ENCODE assay signal across 24 mouse cellular contexts in the genomic region with DNA sequence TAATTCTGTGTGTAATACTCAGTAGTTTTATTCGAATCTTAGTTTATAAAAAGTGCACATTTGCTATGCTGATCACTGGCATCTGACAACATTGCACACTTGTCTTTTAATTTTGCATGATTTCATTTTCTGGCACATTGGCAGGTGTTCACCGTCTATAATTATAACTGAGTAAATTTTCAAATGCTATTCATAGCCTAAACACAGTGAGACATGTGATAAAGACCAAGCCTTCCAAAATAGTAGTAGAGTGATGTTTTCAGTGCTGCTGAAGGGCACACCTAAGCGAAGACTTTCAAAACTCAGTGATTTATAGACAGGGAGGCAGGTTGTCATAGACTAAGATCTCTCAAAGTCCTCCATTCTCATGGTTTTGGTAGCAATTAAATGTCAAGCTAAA. TPM values are rescaled to one million over a fixed set of nuclear protein-coding genes. Genes with fewer than 3 reads are reported as not detected.
DNase-seq lines count a peak whose midpoint lies in the region; ATAC-seq and TF ChIP-seq lines count a peak whose summit lies in the region.
"Had no signal": no experiment of that assay in that cellular context is flagged by ENCODE, and none has a peak within 500 bp of the region (broad histone marks: within the 10 kb centered on the region; RNA-seq: fewer than 3 reads in every experiment).

No protein-coding gene starts in this region.

- ATAC-seq in forebrain, embryonic 16.5 days: peak; percentile 61; the same call in 1 of the 2 replicates
- ATAC-seq in forebrain, embryonic 15.5 days (replicated peaks): no peak
- ATAC-seq in midbrain, embryonic 11.5 days (ENCODE audit: low FRiP score): no peak
- ATAC-seq in midbrain, embryonic 13.5 days: no peak
- ATAC-seq: midbrain, embryonic 15.5 days had no signal

- 64% methylated on average over 3 of the region's 3 CpGs for WGBS in forebrain, embryonic 16.5 days
- 60% methylated on average over 3 of the region's 3 CpGs for WGBS in forebrain, embryonic 15.5 days
- WGBS in heart, adult 2 months: 52% methylated on average over 3 of the region's 3 CpGs
- 92% methylated on average over 3 of the region's 3 CpGs for WGBS in midbrain, embryonic 11.5 days
- 95% methylated on average over 3 of the region's 3 CpGs for WGBS in midbrain, embryonic 13.5 days

- H3K4me1 ChIP-seq in forebrain, embryonic 16.5 days (replicated peaks; ENCODE audit: control insufficient read depth, insufficient read depth, low read length): peaks cover 2% of the 10 kb centered on the region; the same call in 1 of the 2 replicates
- H3K4me1 ChIP-seq in forebrain, embryonic 15.5 days: peaks cover 8% of the 10 kb centered on the region
- H3K4me1 ChIP-seq in heart, adult 2 months (ENCODE audit: control insufficient read depth, insufficient read depth, low read length): peaks cover 12% of the 10 kb centered on the region
- H3K4me1 ChIP-seq in midbrain, embryonic 11.5 days (ENCODE audit: control insufficient read depth, insufficient read depth, low read length): no peaks in the 10 kb centered on the region
- peaks cover 5% of the 10 kb centered on the region for H3K4me1 ChIP-seq in midbrain, embryonic 13.5 days (replicated peaks)
- H3K4me1 ChIP-seq: lung, embryonic 15.5 days had no signal

- H3K4me3 ChIP-seq in forebrain, embryonic 16.5 days (replicated peaks; ENCODE audit: low read length): no peak overlapping the region
- H3K4me3 ChIP-seq in forebrain, embryonic 15.5 days: no peak overlapping the region
- H3K4me3 ChIP-seq in heart, adult 2 months: no peak overlapping the region
- H3K4me3 ChIP-seq in midbrain, embryonic 11.5 days (ENCODE audit: low read depth, low read length): no peak overlapping the region
- H3K4me3 ChIP-seq in midbrain, embryonic 13.5 days (replicated peaks): no peak overlapping the region
- H3K4me3 ChIP-seq: embryonic facial prominence, embryonic 10.5 days; hindbrain, embryonic 15.5 days; left cerebral cortex, adult 2 months; limb, embryonic 15.5 days; lung, embryonic 15.5 days; megakaryocyte, embryonic 14.5 days; midbrain, embryonic 15.5 days; neural tube, embryonic 13.5 days had no signal

- H3K27ac ChIP-seq in forebrain, embryonic 16.5 days (ENCODE audit: low read length): no peak overlapping the region
- H3K27ac ChIP-seq in forebrain, embryonic 15.5 days (replicated peaks): no peak overlapping the region
- H3K27ac ChIP-seq in heart, adult 2 months: peak overlapping the region; percentile 72
- no peak overlapping the region for H3K27ac ChIP-seq in midbrain, embryonic 11.5 days (ENCODE audit: low read depth, low read length)
- no peak overlapping the region for H3K27ac ChIP-seq in midbrain, embryonic 13.5 days
- H3K27ac ChIP-seq: embryonic facial prominence, embryonic 10.5 days; hindbrain, embryonic 15.5 days; kidney, postnatal 0 days; left cerebral cortex, adult 2 months; limb, embryonic 15.5 days; liver, embryonic 14.5 days; lung, embryonic 15.5 days; midbrain, embryonic 15.5 days; neural tube, embryonic 13.5 days had no signal

- no peak overlapping the region for H3K9ac ChIP-seq in forebrain, embryonic 16.5 days (replicated peaks; ENCODE audit: low read depth, low read length)
- H3K9ac ChIP-seq in forebrain, embryonic 15.5 days (replicated peaks): no peak overlapping the region
- no peak overlapping the region for H3K9ac ChIP-seq in heart, adult 2 months (ENCODE audit: low read depth, low read length)
- no peak overlapping the region for H3K9ac ChIP-seq in midbrain, embryonic 11.5 days (ENCODE audit: low read length)
- no peak overlapping the region for H3K9ac ChIP-seq in midbrain, embryonic 13.5 days (replicated peaks)
- H3K9ac ChIP-seq: hindbrain, embryonic 15.5 days; limb, embryonic 15.5 days; liver, embryonic 14.5 days; lung, embryonic 15.5 days; midbrain, embryonic 15.5 days; neural tube, embryonic 13.5 days had no signal

- no peak for TF ChIP-seq EP300 in heart, adult 2 months (IDR thresholded peaks at IDR 0.05; ENCODE audit: insufficient read depth, low read depth, low read length)

- H3K9me3 ChIP-seq in forebrain, embryonic 16.5 days (ENCODE audit: control insufficient read depth, low read length): no peaks in the 10 kb centered on the region
- no peaks in the 10 kb centered on the region for H3K9me3 ChIP-seq in forebrain, embryonic 15.5 days
- no peaks in the 10 kb centered on the region for H3K9me3 ChIP-seq in midbrain, embryonic 11.5 days (ENCODE audit: control insufficient read depth, low read length)
- no peaks in the 10 kb centered on the region for H3K9me3 ChIP-seq in midbrain, embryonic 13.5 days
- H3K9me3 ChIP-seq: embryonic facial prominence, embryonic 10.5 days; hindbrain, embryonic 15.5 days; limb, embryonic 15.5 days; lung, embryonic 15.5 days; megakaryocyte, embryonic 14.5 days; midbrain, embryonic 15.5 days; neural tube, embryonic 13.5 days had no signal

- peaks cover 8% of the 10 kb centered on the region for H3K79me2 ChIP-seq in heart, adult 2 months (replicated peaks; ENCODE audit: control insufficient read depth, insufficient read depth, low read length)

- H3K27me3 ChIP-seq in forebrain, embryonic 16.5 days (replicated peaks; ENCODE audit: control insufficient read depth, insufficient read depth, low read length): no peaks in the 10 kb centered on the region
- no peaks in the 10 kb centered on the region for H3K27me3 ChIP-seq in forebrain, embryonic 15.5 days
- no peaks in the 10 kb centered on the region for H3K27me3 ChIP-seq in heart, adult 2 months (ENCODE audit: control insufficient read depth, insufficient read depth, low read length)
- H3K27me3 ChIP-seq in midbrain, embryonic 11.5 days (ENCODE audit: control insufficient read depth, insufficient read depth, low read length): no peaks in the 10 kb centered on the region
- H3K27me3 ChIP-seq in midbrain, embryonic 13.5 days: no peaks in the 10 kb centered on the region
- H3K27me3 ChIP-seq: hindbrain, embryonic 15.5 days; limb, embryonic 15.5 days; lung, embryonic 15.5 days; megakaryocyte, embryonic 14.5 days; midbrain, embryonic 15.5 days; neural tube, embryonic 13.5 days had no signal

- no peaks in the 10 kb centered on the region for H3K36me3 ChIP-seq in forebrain, embryonic 16.5 days (ENCODE audit: control insufficient read depth, insufficient read depth)
- no peaks in the 10 kb centered on the region for H3K36me3 ChIP-seq in forebrain, embryonic 15.5 days
- peaks cover 9% of the 10 kb centered on the region; the same call in 1 of the 2 replicates for H3K36me3 ChIP-seq in heart, adult 2 months (ENCODE audit: control insufficient read depth, insufficient read depth, low read length)
- H3K36me3 ChIP-seq in midbrain, embryonic 11.5 days (ENCODE audit: control insufficient read depth, insufficient read depth, low read length): no peaks in the 10 kb centered on the region
- no peaks in the 10 kb centered on the region for H3K36me3 ChIP-seq in midbrain, embryonic 13.5 days
- H3K36me3 ChIP-seq: embryonic facial prominence, embryonic 10.5 days; hindbrain, embryonic 15.5 days; limb, embryonic 15.5 days; lung, embryonic 15.5 days; midbrain, embryonic 15.5 days; neural tube, embryonic 13.5 days had no signal

- intact Hi-C loops in heart, adult 2 months (cut with DNase I): loop anchor here (10.0 kb wide), 1 partner anchor 685 kb away; the partner anchor contains the start of gene Snx3
- intact Hi-C loops in heart, postnatal 36 days (cut with DNase I): loop anchor here (10.0 kb wide), 2 partner anchors 665 to 855 kb away; no protein-coding TSS in a partner anchor

- no peak for DNase-seq in heart, adult 2 months
- DNase-seq in heart, postnatal 36 days: no peak
- peak; percentile 39 for DNase-seq in midbrain, embryonic 11.5 days (ENCODE audit: low spot score, missing footprints)
- no peak for DNase-seq in kidney, postnatal 14 days
- DNase-seq: adrenal gland, adult 8-10 months; B cell, adult 2 months; kidney, adult 2 months; left cerebral cortex, postnatal 4 days; lung, postnatal 36 days; retina, postnatal 1 day; right cerebral cortex, postnatal 25 days had no signal

- no peak for TF ChIP-seq POLR2A in heart, adult 2 months (IDR thresholded peaks at IDR 0.05; ENCODE audit: insufficient read depth, low read depth, low read length)

- TF ChIP-seq CTCF in heart, adult 2 months (IDR thresholded peaks at IDR 0.05): no peak

- no peak overlapping the region for H3K4me2 ChIP-seq in forebrain, embryonic 16.5 days (ENCODE audit: low read length)
- no peak overlapping the region for H3K4me2 ChIP-seq in forebrain, embryonic 15.5 days (replicated peaks)
- no peak overlapping the region for H3K4me2 ChIP-seq in midbrain, embryonic 11.5 days
- H3K4me2 ChIP-seq in midbrain, embryonic 13.5 days (replicated peaks): no peak overlapping the region
- H3K4me2 ChIP-seq: hindbrain, embryonic 15.5 days; limb, embryonic 15.5 days; lung, embryonic 15.5 days; midbrain, embryonic 15.5 days; neural tube, embryonic 13.5 days had no signal

RNA-seq across cellular contexts. Expression of gene Sesn1, which starts 9.6 kb away (rescaled TPM):
- polyA plus RNA-seq in forebrain, embryonic 16.5 days (2015; fragmentation: Nextera tagmentation; extraction: Ambion mirVana): 49.6 and 61.2 TPM in 2 replicates
- 55.7 and 56.4 TPM in 2 replicates for polyA plus RNA-seq in forebrain, embryonic 15.5 days (2015; fragmentation: Nextera tagmentation; extraction: Ambion mirVana)
- 100 to 1,000 TPM; 120 to 121 TPM for total RNA-seq in heart, adult 2 months (2021)
- 47.8 and 79.5 TPM in 2 replicates for polyA plus RNA-seq in heart, adult 2 months (2012; rRNA removed)
- 100 to 1,000 TPM; 118 to 224 TPM for total RNA-seq in heart, postnatal 36 days (2021)
- 22.2 and 26.8 TPM in 2 replicates for polyA plus RNA-seq in midbrain, embryonic 11.5 days (2014; fragmentation: Nextera tagmentation; extraction: Ambion mirVana)
- 28.6 and 28.9 TPM in 2 replicates for polyA plus RNA-seq in midbrain, embryonic 13.5 days (2015; fragmentation: Nextera tagmentation; extraction: Ambion mirVana)

RNA-seq across cellular contexts. Expression of gene Cep57l1, which starts 9.6 kb away (rescaled TPM):
- polyA plus RNA-seq in forebrain, embryonic 16.5 days (2015; fragmentation: Nextera tagmentation; extraction: Ambion mirVana): 19.5 and 21.3 TPM in 2 replicates
- polyA plus RNA-seq in forebrain, embryonic 15.5 days (2015; fragmentation: Nextera tagmentation; extraction: Ambion mirVana): 19.9 and 21.5 TPM in 2 replicates
- total RNA-seq in heart, adult 2 months (2021): 1 to 10 TPM; 2.3 to 2.5 TPM
- 0.86 and 1.3 TPM in 2 replicates for polyA plus RNA-seq in heart, adult 2 months (2012; rRNA removed)
- total RNA-seq in heart, postnatal 36 days (2021): 1 to 10 TPM; 2.9 to 3.7 TPM
- polyA plus RNA-seq in midbrain, embryonic 11.5 days (2014; fragmentation: Nextera tagmentation; extraction: Ambion mirVana): 21.6 and 26.4 TPM in 2 replicates
- polyA plus RNA-seq in midbrain, embryonic 13.5 days (2015; fragmentation: Nextera tagmentation; extraction: Ambion mirVana): 16.5 and 21.5 TPM in 2 replicates
